Mouse (Mus musculus) liver (tissue): ENCODE measurements around the gene Larp4.

Source experiments
- DNase-seq: peaks from one replicate; pipeline ENCODE4 v3.0.0-alpha.2; 2020; ENCODE audit warnings: mixed read lengths

Larp4 gene

GRCm38 (mm10) chr15:100059626-100060311, 89.9 kb downstream of the Larp4 start:
- no peak for DNase-seq

DNA sequence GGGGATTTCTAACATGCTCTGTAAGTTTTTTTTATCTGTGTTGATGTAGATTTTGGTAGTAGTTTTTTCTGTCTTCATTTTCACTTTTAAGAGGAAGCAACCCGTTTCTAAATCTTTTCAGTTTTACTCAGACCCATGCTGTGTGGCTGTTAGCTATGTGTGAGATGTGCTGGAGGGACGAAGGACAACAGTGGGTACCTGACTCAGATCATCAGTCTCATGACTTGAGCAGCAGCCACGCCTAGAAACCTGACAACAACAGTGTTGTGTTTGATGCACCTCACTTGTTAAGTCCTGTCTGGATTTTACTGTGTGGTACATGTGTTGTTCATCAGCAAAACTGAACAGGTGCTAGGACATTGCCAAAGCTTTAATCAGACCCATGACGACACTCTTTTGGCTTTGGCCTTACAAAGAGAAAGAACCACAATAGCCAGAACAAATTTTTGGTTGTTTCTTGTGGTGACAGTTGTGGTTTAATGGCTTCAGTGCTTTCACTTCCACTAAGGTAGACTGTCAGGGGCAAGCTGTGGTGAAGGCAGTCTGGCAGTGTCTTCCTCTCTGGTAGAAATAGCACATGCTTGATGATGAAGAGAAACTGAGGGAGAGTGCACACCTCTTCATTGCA, 90.8 kb downstream of the Larp4 start:
- DNase-seq, result no peak

- DNase-seq, result no peak
These were observed 91.5 kb downstream of the Larp4 start for GRCm38 (mm10) chr15:100061377-100061776.

DNA sequence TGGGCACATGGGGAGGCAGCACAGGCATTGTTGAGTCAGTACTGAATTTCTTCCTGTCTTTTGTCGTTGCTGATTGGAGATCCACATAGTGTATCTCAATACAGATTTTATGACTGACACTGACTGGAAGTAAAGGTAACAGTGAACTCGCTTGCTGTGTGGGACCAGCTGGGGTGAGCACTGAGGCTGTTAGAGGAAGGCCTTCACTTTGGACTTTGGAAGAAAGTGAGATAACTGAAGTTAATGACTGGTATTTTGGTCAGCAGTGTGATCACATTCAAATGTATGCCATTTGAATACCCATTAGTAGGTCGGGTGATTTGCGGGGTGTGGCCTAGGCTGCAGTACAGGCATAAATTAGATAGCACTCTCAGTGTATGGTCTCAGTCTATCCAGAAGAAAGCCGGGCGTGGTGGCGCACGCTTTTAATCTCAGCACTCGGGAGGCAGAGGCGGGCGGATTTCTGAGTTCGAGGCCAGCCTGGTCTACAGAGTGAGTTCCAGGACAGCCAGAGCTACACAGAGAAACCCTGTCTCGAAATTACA, 93.4 kb downstream of the Larp4 start:
- no peak for DNase-seq
